Mouse (Mus musculus) right cerebral cortex, postnatal 10 days (tissue): Measurements from ENCODE around the gene Gm20388.
A peak's percentile ranks its signal among the peaks of the same experiment; 100 is the strongest.

Source experiments
- DNase-seq, 2 experiments: peaks; one replicate each; pipeline ENCODE4 v3.0.0; 2021; ENCODE audit warnings: low spot score in 2 of 2

Gene Gm20388

GRCm38 (mm10) chr8:121762999-121763699 lies 1852.5 kb downstream of the Gm20388 start:
- DNase-seq: peak in 1 of 2 experiments; percentile 55

- DNase-seq: no peak
These were observed 1853.0 kb downstream of the Gm20388 start for GRCm38 (mm10) chr8:121763700-121764013.

GRCm38 (mm10) chr8:121765594-121766138 lies 1855.0 kb downstream of the Gm20388 start:
- no peak for DNase-seq

- DNase-seq: no peak
These were observed 1858.5 kb downstream of the Gm20388 start for GRCm38 (mm10) chr8:121769095-121769494.

GRCm38 (mm10) chr8:121769621-121770020 lies 1859.0 kb downstream of the Gm20388 start:
- no peak for DNase-seq

- DNase-seq: peak; percentile 65 to 84
These were observed 1860.5 kb downstream of the Gm20388 start for GRCm38 (mm10) chr8:121770845-121771752.

- no peak for DNase-seq
These were observed 1863.2 kb downstream of the Gm20388 start for GRCm38 (mm10) chr8:121773876-121774275.

- DNase-seq: no peak
These were observed 1871.9 kb downstream of the Gm20388 start for GRCm38 (mm10) chr8:121782493-121782892.

- peak; percentile 69 to 79 for DNase-seq
These were observed 1875.9 kb downstream of the Gm20388 start for GRCm38 (mm10) chr8:121786542-121786941.

- no peak for DNase-seq
These were observed 1878.1 kb downstream of the Gm20388 start for GRCm38 (mm10) chr8:121788786-121789185.

- DNase-seq: peak in 1 of 2 experiments; percentile 43
These were observed 1881.5 kb downstream of the Gm20388 start for GRCm38 (mm10) chr8:121792159-121792558.

- peak in 1 of 2 experiments; percentile 38 for DNase-seq
These were observed 1882.0 kb downstream of the Gm20388 start for GRCm38 (mm10) chr8:121792627-121793026.

GRCm38 (mm10) chr8:121794151-121794550 lies 1883.5 kb downstream of the Gm20388 start:
- DNase-seq: no peak

- no peak for DNase-seq
These were observed 1884.8 kb downstream of the Gm20388 start for GRCm38 (mm10) chr8:121795461-121795860.

- DNase-seq: no peak
These were observed 1885.8 kb downstream of the Gm20388 start for GRCm38 (mm10) chr8:121796406-121796805.

GRCm38 (mm10) chr8:121798401-121798800 lies 1887.8 kb downstream of the Gm20388 start:
- DNase-seq: no peak

- no peak for DNase-seq
These were observed 1894.2 kb downstream of the Gm20388 start for GRCm38 (mm10) chr8:121804829-121805228.

- DNase-seq: no peak
These were observed 1895.5 kb downstream of the Gm20388 start for GRCm38 (mm10) chr8:121806126-121806525.

- DNase-seq: no peak
These were observed 1897.4 kb downstream of the Gm20388 start for GRCm38 (mm10) chr8:121808032-121808431.

- DNase-seq: peak; percentile 74 to 78
These were observed 1899.0 kb downstream of the Gm20388 start for GRCm38 (mm10) chr8:121809524-121810155.

GRCm38 (mm10) chr8:121811502-121811901 lies 1900.9 kb downstream of the Gm20388 start:
- no peak for DNase-seq
